Mouse (Mus musculus) embryonic stem cell, embryonic (primary cell): ENCODE results near the gene Hsd3b6.
"Not testable (repeated sequence)": the region's sequence is repeated elsewhere in the genome, so short reads cannot be mapped to it uniquely, and the experiment has no call there.

Source experiments
- CTCF ChIA-PET, 4 experiments: fragments of 300-600 bp in 2 of 4; fragments of 350-600 bp in 2 of 4; sonication (Branson Sonifier 250); formaldehyde crosslinking; loops; one replicate each; lab custom pipeline; 2022; ENCODE audit warnings: inconsistent platforms in 2 of 4; lab: Charles Lee
- POLR2A ChIA-PET, 4 experiments: fragments of 300-600 bp in 2 of 4; fragments of 350-600 bp in 2 of 4; sonication (Branson Sonifier 250); formaldehyde crosslinking; loops; one replicate each; lab custom pipeline; 2022; ENCODE audit warnings: antibody characterized with exemption in 4 of 4, inconsistent platforms in 1 of 4; lab: Charles Lee

The Hsd3b6 gene

GRCm38 (mm10) chr3:98814101-98814670 lies at the start of gene Hsd3b6:
TSS of gene Hsd3b6 (minus strand) at chr3:98814443.
- ChIA-PET CTCF (no interaction called here), POLR2A (no interaction called here)

- ChIA-PET POLR2A (no interaction called here), CTCF (no interaction called here)
Observed at GRCm38 (mm10) chr3:98862800-98863199, 48.6 kb upstream of the Hsd3b6 start.

- CTCF ChIA-PET = no interaction called here
- POLR2A ChIA-PET = interaction anchor here in 1 of 4 experiments (1.4 kb wide), 1 partner anchor 29 kb away, joined by 4 read pairs; no protein-coding TSS in a partner anchor
Observed at GRCm38 (mm10) chr3:98859576-98859975, 45.3 kb upstream of the Hsd3b6 start, which contains the start of gene Hsd3b1. TSS of gene Hsd3b1 (minus strand) at chr3:98859794.

- CTCF ChIA-PET = no interaction called here
- POLR2A ChIA-PET = no interaction called here
Observed at GRCm38 (mm10) chr3:98858051-98858450, 43.8 kb upstream of the Hsd3b6 start.

- POLR2A ChIA-PET = no interaction called here
- CTCF ChIA-PET = interaction anchor here in 1 of 4 experiments (0.5 kb wide), 1 partner anchor 1002 kb away, joined by 7 read pairs; no protein-coding TSS in a partner anchor
Observed at GRCm38 (mm10) chr3:98856892-98857291, 42.6 kb upstream of the Hsd3b6 start.

- ChIA-PET CTCF (no interaction called here), POLR2A (no interaction called here)
Observed at GRCm38 (mm10) chr3:98855160-98855559, 40.9 kb upstream of the Hsd3b6 start.

- ChIA-PET CTCF (no interaction called here), POLR2A (no interaction called here)
Observed at GRCm38 (mm10) chr3:98853685-98854084, 39.4 kb upstream of the Hsd3b6 start.

- CTCF ChIA-PET = no interaction called here
- POLR2A ChIA-PET = no interaction called here
Observed at GRCm38 (mm10) chr3:98853051-98853450, 38.8 kb upstream of the Hsd3b6 start.

- ChIA-PET CTCF (no interaction called here), POLR2A (no interaction called here)
Observed at GRCm38 (mm10) chr3:98852631-98853030, 38.4 kb upstream of the Hsd3b6 start.

- CTCF ChIA-PET = no interaction called here
Observed at GRCm38 (mm10) chr3:98851853-98852252, 37.6 kb upstream of the Hsd3b6 start.

GRCm38 (mm10) chr3:98850262-98850661 lies 36.0 kb upstream of the Hsd3b6 start:
- POLR2A ChIA-PET = no interaction called here
- CTCF ChIA-PET = no interaction called here

More at GRCm38 (mm10) chr3:98851853-98852252, 37.6 kb upstream of the Hsd3b6 start:
- POLR2A ChIA-PET = no interaction called here

- CTCF ChIA-PET = no interaction called here
- POLR2A ChIA-PET = no interaction called here
Observed at GRCm38 (mm10) chr3:98848898-98849297, 34.7 kb upstream of the Hsd3b6 start.

GRCm38 (mm10) chr3:98812653-98813052 lies 1.6 kb downstream of the Hsd3b6 start:
- CTCF ChIA-PET = interaction anchor here in 1 of 4 experiments (0.7 kb wide), 1 partner anchor 1042 kb away, joined by 5 read pairs; no protein-coding TSS in a partner anchor
- POLR2A ChIA-PET = not testable (repeated sequence)

- POLR2A ChIA-PET, CTCF ChIA-PET: not testable (repeated sequence)
Observed at GRCm38 (mm10) chr3:98805032-98805431, 9.2 kb downstream of the Hsd3b6 start.

- POLR2A ChIA-PET = no interaction called here
- CTCF ChIA-PET = no interaction called here
Observed at GRCm38 (mm10) chr3:98786551-98786950, 27.7 kb downstream of the Hsd3b6 start.

GRCm38 (mm10) chr3:98782181-98782868 lies 31.9 kb downstream of the Hsd3b6 start:
- ChIA-PET POLR2A (no interaction called here), CTCF (no interaction called here)

GRCm38 (mm10) chr3:98780921-98781320 lies 33.3 kb downstream of the Hsd3b6 start:
- POLR2A ChIA-PET = no interaction called here
- CTCF ChIA-PET = no interaction called here

GRCm38 (mm10) chr3:98764155-98764554 lies 50.1 kb downstream of the Hsd3b6 start:
- CTCF ChIA-PET = no interaction called here
- POLR2A ChIA-PET = interaction anchor here in 1 of 4 experiments (0.7 kb wide), 2 partner anchors 120 to 1153 kb away, joined by 3 read pairs; no protein-coding TSS in a partner anchor

GRCm38 (mm10) chr3:98756836-98757235 lies 57.4 kb downstream of the Hsd3b6 start:
- ChIA-PET POLR2A (interaction anchor here in 1 of 4 experiments (0.6 kb wide), 1 partner anchor 106 kb away, joined by 3 read pairs; no protein-coding TSS in a partner anchor), CTCF (no interaction called here)
